Mouse (Mus musculus) limb, embryonic 14.5 days (tissue): ENCODE results near the gene Gfpt1. TPM values are rescaled to one million over a fixed set of nuclear protein-coding genes. Genes with fewer than 3 reads are reported as not detected.
A peak's percentile ranks its signal among the peaks of the same experiment; 100 is the strongest.
"Not testable (repeated sequence)": the region's sequence is repeated elsewhere in the genome, so short reads cannot be mapped to it uniquely, and the experiment has no call there.

Experiments
- ATAC-seq: fragments of 200-750 bp; cut with Nextera tagmentation; 2 replicates; pipeline ENCODE4 v1.8.0; 2017; ENCODE audit warnings: low read depth, moderate number of reproducible peaks, moderate TSS enrichment; ENCODE audit not compliant: low FRiP score
- DNase-seq: peaks from one replicate; pipeline ENCODE4 v3.0.0-alpha.2; 2015; ENCODE audit warnings: low spot score
- H3K27ac ChIP-seq: fragments of 300-500 bp; sonication (generic); replicated peaks from 2 replicates; pipeline ENCODE4 v1.5.1; 2014; ENCODE audit warnings: low read depth, mild to moderate bottlenecking, low read length, moderate library complexity, mixed read lengths
- H3K27me3 ChIP-seq: fragments of 300-500 bp; sonication (generic); 2 replicates; pipeline ENCODE4 v1.6.1; 2014; ENCODE audit warnings: low read length, mixed read lengths; ENCODE audit not compliant: control insufficient read depth, insufficient read depth
- H3K36me3 ChIP-seq: fragments of 300-500 bp; sonication (generic); 2 replicates; pipeline ENCODE4 v1.6.1; 2014; ENCODE audit warnings: mild to moderate bottlenecking, low read length, moderate library complexity, mixed read lengths; ENCODE audit not compliant: control insufficient read depth, insufficient read depth
- H3K4me1 ChIP-seq: fragments of 300-500 bp; sonication (generic); 2 replicates; pipeline ENCODE4 v1.6.1; 2014; ENCODE audit warnings: antibody characterized with exemption, low read length, mixed read lengths; ENCODE audit not compliant: control insufficient read depth, insufficient read depth
- H3K4me2 ChIP-seq: fragments of 300-500 bp; sonication (generic); replicated peaks from 2 replicates; pipeline ENCODE4 v1.6.1; 2014; ENCODE audit warnings: low read depth, mild to moderate bottlenecking, low read length, moderate library complexity; ENCODE audit not compliant: severe bottlenecking
- H3K4me3 ChIP-seq: fragments of 300-500 bp; sonication (generic); replicated peaks from 2 replicates; pipeline ENCODE4 v1.5.1; 2014; ENCODE audit warnings: low read length
- H3K9ac ChIP-seq: fragments of 300-500 bp; sonication (generic); 2 replicates; pipeline ENCODE4 v1.6.1; 2014; ENCODE audit warnings: mild to moderate bottlenecking, low read depth, low read length, moderate library complexity; ENCODE audit not compliant: severe bottlenecking
- H3K9me3 ChIP-seq: fragments of 300-500 bp; sonication (generic); 2 replicates; pipeline ENCODE4 v1.6.1; 2016; ENCODE audit warnings: low read length; ENCODE audit not compliant: control insufficient read depth
- POLR2A ChIP-seq: fragments of 200-500 bp; IDR thresholded peaks from 2 replicates; pipeline ENCODE4 v1.8.0; 2012; ENCODE audit warnings: inconsistent platforms, mild to moderate bottlenecking, moderate library complexity, borderline replicate concordance; ENCODE audit not compliant: insufficient read depth, insufficient read length; ENCODE audit errors: extremely low read depth
- WGBS: fragments of 180-500 bp; shearing (Covaris S2); extraction: QIAGEN DNeasy Blood & Tissue Kit; methylation state at CpG from one replicate; pipeline ENCODE4 v1.1.7; 2014; 5-methylcytosine and 5-hydroxymethylcytosine counted together
- polyA plus RNA-seq, 2 experiments: library from polyadenylated mRNA; depleted of rRNA in 1 of 2; stranded (reverse) in 1 of 2; unstranded in 1 of 2; fragments of >200 nt; fragmentation: Nextera tagmentation in 1 of 2; extraction: Ambion mirVana in 1 of 2; gene quantifications; 2 replicates each; pipeline versions ENCODE4 v1.2.1 to v1.2.3; 2012 to 2014

Gfpt1 gene
- polyA plus RNA-seq, 2 experiments = 21.5 to 35.8 TPM

- H3K9me3 ChIP-seq = no peaks in the 10 kb centered on the region
- ATAC-seq (no peak), DNase-seq (no peak)
- H3K4me2 ChIP-seq = no peak overlapping the region
- no peak overlapping the region for H3K9ac ChIP-seq
- H3K4me1 ChIP-seq = no peaks in the 10 kb centered on the region
- H3K36me3 ChIP-seq = peaks cover 95% of the 10 kb centered on the region
- H3K4me3 ChIP-seq = no peak overlapping the region
- 69% methylated on average over 6 of the region's 6 CpGs for WGBS
- H3K27me3 ChIP-seq = no peaks in the 10 kb centered on the region
- TF ChIP-seq POLR2A = no peak
- no peak overlapping the region for H3K27ac ChIP-seq
Measured at GRCm38 (mm10) chr6:87085026-87085425, 42.4 kb downstream of the Gfpt1 start.

- Histone ChIP-seq H3K9ac (no peak overlapping the region), H3K4me1 (no peaks in the 10 kb centered on the region), H3K4me2 (no peak overlapping the region), H3K4me3 (no peak overlapping the region), H3K27me3 (no peaks in the 10 kb centered on the region), H3K9me3 (no peaks in the 10 kb centered on the region), H3K27ac (no peak overlapping the region), H3K36me3 (peaks cover 72% of the 10 kb centered on the region)
- no peak for TF ChIP-seq POLR2A
- ATAC-seq (no peak), DNase-seq (no peak)
- 93% methylated on average over 5 of the region's 5 CpGs for WGBS
Measured at GRCm38 (mm10) chr6:87088356-87088755, 45.7 kb downstream of the Gfpt1 start.

- no peaks in the 10 kb centered on the region for H3K9me3 ChIP-seq
- H3K4me1 ChIP-seq = no peaks in the 10 kb centered on the region
- no peak overlapping the region for H3K27ac ChIP-seq
- no peak for DNase-seq
- no peak overlapping the region for H3K4me3 ChIP-seq
- peaks cover 47% of the 10 kb centered on the region for H3K36me3 ChIP-seq
- ATAC-seq = no peak
- WGBS = 62% methylated on average over 3 of the region's 3 CpGs
- no peak for TF ChIP-seq POLR2A
- no peak overlapping the region for H3K4me2 ChIP-seq
- H3K9ac ChIP-seq = no peak overlapping the region
- H3K27me3 ChIP-seq = no peaks in the 10 kb centered on the region
Measured at GRCm38 (mm10) chr6:87090877-87091276, 48.2 kb downstream of the Gfpt1 start.

GRCm38 (mm10) chr6:87092476-87092875 is 49.8 kb downstream of the Gfpt1 start:
- WGBS = 93% methylated on average over 5 of the region's 5 CpGs
- TF ChIP-seq POLR2A = no peak
- Histone ChIP-seq H3K4me2 (no peak overlapping the region), H3K36me3 (peaks cover 34% of the 10 kb centered on the region), H3K4me1 (no peaks in the 10 kb centered on the region), H3K9me3 (no peaks in the 10 kb centered on the region), H3K9ac (no peak overlapping the region), H3K4me3 (no peak overlapping the region), H3K27ac (no peak overlapping the region), H3K27me3 (no peaks in the 10 kb centered on the region)
- DNase-seq = no peak
- no peak for ATAC-seq

- ATAC-seq, H3K27me3 ChIP-seq, H3K4me2 ChIP-seq, H3K9ac ChIP-seq, H3K27ac ChIP-seq, H3K4me3 ChIP-seq, H3K9me3 ChIP-seq, H3K4me1 ChIP-seq, DNase-seq: not testable (repeated sequence)
- 87% methylated on average over 8 of the region's 8 CpGs for WGBS
- H3K36me3 ChIP-seq = peaks cover 25% of the 10 kb centered on the region
Measured at GRCm38 (mm10) chr6:87093631-87094030, 51.0 kb downstream of the Gfpt1 start.

- Histone ChIP-seq H3K27ac (peak overlapping the region; percentile 83), H3K4me3 (no peak overlapping the region), H3K27me3 (no peaks in the 10 kb centered on the region), H3K9ac (no peak overlapping the region), H3K36me3 (no peaks in the 10 kb centered on the region), H3K4me2 (no peak overlapping the region), H3K4me1 (peaks cover 44% of the 10 kb centered on the region), H3K9me3 (no peaks in the 10 kb centered on the region)
- no peak for TF ChIP-seq POLR2A
- no peak for DNase-seq
- ATAC-seq = no peak
- 23% methylated on average over 3 of the region's 3 CpGs for WGBS
Measured at GRCm38 (mm10) chr6:87099261-87099660, 56.6 kb downstream of the Gfpt1 start.
